Mouse (Mus musculus) testis, adult 2 months (tissue): ENCODE data around the gene Efcab5. TPM values are rescaled to one million over a fixed set of nuclear protein-coding genes. Genes with fewer than 3 reads are reported as not detected.
A peak's percentile ranks its signal among the peaks of the same experiment; 100 is the strongest.

ENCODE experiments used
- H3K27ac ChIP-seq: fragments of 200-500 bp; 2 replicates; pipeline ENCODE4 v1.5.1; 2012; ENCODE audit warnings: low read depth, low read length; ENCODE audit not compliant: control insufficient read depth, insufficient read depth
- H3K27me3 ChIP-seq: fragments of 200-500 bp; 2 replicates; pipeline ENCODE4 v1.6.1; 2012; ENCODE audit warnings: mild to moderate bottlenecking, low read length, moderate library complexity; ENCODE audit not compliant: control insufficient read depth, insufficient read depth
- H3K36me3 ChIP-seq: fragments of 200-500 bp; 2 replicates; pipeline ENCODE4 v1.6.1; 2012; ENCODE audit warnings: mild to moderate bottlenecking, low read length; ENCODE audit not compliant: control insufficient read depth, insufficient read depth
- H3K4me1 ChIP-seq: fragments of 200-500 bp; 2 replicates; pipeline ENCODE4 v1.6.1; 2012; ENCODE audit warnings: low read length; ENCODE audit not compliant: control insufficient read depth, insufficient read depth
- H3K4me3 ChIP-seq: fragments of 200-500 bp; 2 replicates; pipeline ENCODE4 v1.5.1; 2012; ENCODE audit warnings: low read depth, mild to moderate bottlenecking, low read length, moderate library complexity, mixed read lengths; ENCODE audit not compliant: control insufficient read depth
- CTCF ChIP-seq: fragments of 200-500 bp; IDR thresholded peaks from 2 replicates; pipeline ENCODE4 v1.5.1; 2012; ENCODE audit warnings: low read depth, mild to moderate bottlenecking, inconsistent platforms, low read length, moderate library complexity; ENCODE audit not compliant: control insufficient read depth, insufficient read depth, insufficient replicate concordance
- POLR2A ChIP-seq: fragments of 200-500 bp; IDR thresholded peaks from 2 replicates; pipeline ENCODE4 v1.6.1; 2012; ENCODE audit warnings: low read depth, mild to moderate bottlenecking, inconsistent platforms, low read length, moderate library complexity; ENCODE audit not compliant: control insufficient read depth
- polyA plus RNA-seq: library from polyadenylated mRNA; depleted of rRNA; stranded (reverse); fragments of >200 nt; gene quantifications from 2 replicates; pipeline ENCODE4 v1.2.3, GENCODE M21; 2012

The Efcab5 gene
- polyA plus RNA-seq, 1 experiment: 216 TPM

GRCm38 (mm10) chr11:77148774-77149173, 40.0 kb downstream of the Efcab5 start:
- Histone ChIP-seq H3K4me1 (no peaks in the 10 kb centered on the region; the same call in 1 of the 2 replicates), H3K36me3 (no peaks in the 10 kb centered on the region; the same call in 1 of the 2 replicates), H3K4me3 (no peak overlapping the region), H3K27ac (no peak overlapping the region), H3K27me3 (no peaks in the 10 kb centered on the region)
- TF ChIP-seq CTCF: no peak
- no peak for TF ChIP-seq POLR2A

GRCm38 (mm10) chr11:77147753-77148152, 41.0 kb downstream of the Efcab5 start:
- no peak for TF ChIP-seq CTCF
- TF ChIP-seq POLR2A: no peak
- H3K4me3 ChIP-seq: no peak overlapping the region
- H3K4me1 ChIP-seq: no peaks in the 10 kb centered on the region; the same call in 1 of the 2 replicates
- H3K36me3 ChIP-seq: no peaks in the 10 kb centered on the region
- no peak overlapping the region for H3K27ac ChIP-seq
- H3K27me3 ChIP-seq: no peaks in the 10 kb centered on the region

GRCm38 (mm10) chr11:77145423-77145822, 43.3 kb downstream of the Efcab5 start:
- H3K27ac ChIP-seq: no peak overlapping the region
- no peaks in the 10 kb centered on the region for H3K36me3 ChIP-seq
- TF ChIP-seq CTCF: no peak
- no peaks in the 10 kb centered on the region; the same call in 1 of the 2 replicates for H3K4me1 ChIP-seq
- no peaks in the 10 kb centered on the region for H3K27me3 ChIP-seq
- no peak overlapping the region for H3K4me3 ChIP-seq

GRCm38 (mm10) chr11:77141938-77142337, 46.8 kb downstream of the Efcab5 start:
- Histone ChIP-seq H3K36me3 (no peaks in the 10 kb centered on the region), H3K4me3 (no peak overlapping the region), H3K27me3 (no peaks in the 10 kb centered on the region), H3K4me1 (no peaks in the 10 kb centered on the region), H3K27ac (no peak overlapping the region)
- no peak for TF ChIP-seq POLR2A
- no peak for TF ChIP-seq CTCF

GRCm38 (mm10) chr11:77139976-77140375, 48.8 kb downstream of the Efcab5 start:
- H3K36me3 ChIP-seq: no peaks in the 10 kb centered on the region
- no peak for TF ChIP-seq CTCF
- H3K4me1 ChIP-seq: no peaks in the 10 kb centered on the region
- no peak overlapping the region for H3K27ac ChIP-seq
- no peak overlapping the region for H3K4me3 ChIP-seq
- H3K27me3 ChIP-seq: no peaks in the 10 kb centered on the region

GRCm38 (mm10) chr11:77133450-77133849, 55.3 kb downstream of the Efcab5 start:
- Histone ChIP-seq H3K36me3 (peaks cover 1% of the 10 kb centered on the region), H3K27ac (no peak overlapping the region), H3K4me3 (no peak overlapping the region), H3K4me1 (no peaks in the 10 kb centered on the region), H3K27me3 (no peaks in the 10 kb centered on the region)
- TF ChIP-seq CTCF (no peak), POLR2A (no peak)

GRCm38 (mm10) chr11:77132580-77132979, 56.2 kb downstream of the Efcab5 start:
- Histone ChIP-seq H3K27me3 (no peaks in the 10 kb centered on the region), H3K4me1 (no peaks in the 10 kb centered on the region), H3K27ac (no peak overlapping the region), H3K36me3 (peaks cover 1% of the 10 kb centered on the region), H3K4me3 (no peak overlapping the region)
- TF ChIP-seq POLR2A (no peak), CTCF (peak; percentile 17; the same call in 1 of the 2 replicates)

GRCm38 (mm10) chr11:77128562-77128961, 60.2 kb downstream of the Efcab5 start:
- Histone ChIP-seq H3K27me3 (no peaks in the 10 kb centered on the region), H3K27ac (no peak overlapping the region), H3K4me1 (no peaks in the 10 kb centered on the region), H3K36me3 (peaks cover 1% of the 10 kb centered on the region), H3K4me3 (no peak overlapping the region)
- TF ChIP-seq CTCF: no peak
